Mouse (Mus musculus) embryonic facial prominence, embryonic 14.5 days (tissue): ENCODE results near the gene Gm49325. TPM values are rescaled to one million over a fixed set of nuclear protein-coding genes. Genes with fewer than 3 reads are reported as not detected.

Source experiments
- ATAC-seq: fragments of 200-750 bp; cut with Nextera tagmentation; 2 replicates; pipeline ENCODE4 v1.8.0; 2017; ENCODE audit warnings: low read depth, moderate number of reproducible peaks, moderate TSS enrichment
- DNase-seq: peaks from one replicate; pipeline ENCODE4 v3.0.0-alpha.2; 2015; ENCODE audit warnings: low spot score
- H3K27ac ChIP-seq: fragments of 300-500 bp; sonication (generic); replicated peaks from 2 replicates; pipeline ENCODE4 v1.5.1; 2014; ENCODE audit warnings: low read depth, mild to moderate bottlenecking, low read length, moderate library complexity
- H3K27me3 ChIP-seq: fragments of 300-500 bp; sonication (generic); replicated peaks from 2 replicates; pipeline ENCODE4 v1.6.1; 2014; ENCODE audit warnings: low read length; ENCODE audit not compliant: control insufficient read depth, insufficient read depth
- H3K36me3 ChIP-seq: fragments of 300-500 bp; sonication (generic); 2 replicates; pipeline ENCODE4 v1.6.1; 2014; ENCODE audit warnings: low read length, mixed read lengths; ENCODE audit not compliant: control insufficient read depth, insufficient read depth
- H3K4me1 ChIP-seq: fragments of 300-500 bp; sonication (generic); 2 replicates; pipeline ENCODE4 v1.6.1; 2014; ENCODE audit warnings: antibody characterized with exemption, low read length; ENCODE audit not compliant: control insufficient read depth, insufficient read depth
- H3K4me2 ChIP-seq: fragments of 300-500 bp; sonication (generic); 2 replicates; pipeline ENCODE4 v1.6.1; 2014; ENCODE audit warnings: low read depth, mild to moderate bottlenecking, low read length, moderate library complexity, mixed read lengths
- H3K4me3 ChIP-seq: fragments of 300-500 bp; sonication (generic); 2 replicates; pipeline ENCODE4 v1.5.1; 2014; ENCODE audit warnings: low read depth, mild to moderate bottlenecking, low read length
- H3K9ac ChIP-seq: fragments of 300-500 bp; sonication (generic); 2 replicates; pipeline ENCODE4 v1.6.1; 2014; ENCODE audit warnings: low read depth, mild to moderate bottlenecking, low read length, moderate library complexity, mixed read lengths
- H3K9me3 ChIP-seq: fragments of 300-500 bp; sonication (generic); 2 replicates; pipeline ENCODE4 v1.6.1; 2016; ENCODE audit warnings: low read length; ENCODE audit not compliant: control insufficient read depth
- WGBS: fragments of 180-500 bp; shearing (Covaris S2); extraction: QIAGEN DNeasy Blood & Tissue Kit; methylation state at CpG from one replicate; pipeline ENCODE4 v1.1.7; 2014; 5-methylcytosine and 5-hydroxymethylcytosine counted together
- polyA plus RNA-seq: library from polyadenylated mRNA; unstranded; fragments of >200 nt; fragmentation: Nextera tagmentation; extraction: Ambion mirVana; gene quantifications from 2 replicates; pipeline ENCODE4 v1.2.1, GENCODE M21; 2014

Gm49325 gene
- polyA plus RNA-seq, 1 experiment from 2014 or later, result 4.1 TPM

DNA sequence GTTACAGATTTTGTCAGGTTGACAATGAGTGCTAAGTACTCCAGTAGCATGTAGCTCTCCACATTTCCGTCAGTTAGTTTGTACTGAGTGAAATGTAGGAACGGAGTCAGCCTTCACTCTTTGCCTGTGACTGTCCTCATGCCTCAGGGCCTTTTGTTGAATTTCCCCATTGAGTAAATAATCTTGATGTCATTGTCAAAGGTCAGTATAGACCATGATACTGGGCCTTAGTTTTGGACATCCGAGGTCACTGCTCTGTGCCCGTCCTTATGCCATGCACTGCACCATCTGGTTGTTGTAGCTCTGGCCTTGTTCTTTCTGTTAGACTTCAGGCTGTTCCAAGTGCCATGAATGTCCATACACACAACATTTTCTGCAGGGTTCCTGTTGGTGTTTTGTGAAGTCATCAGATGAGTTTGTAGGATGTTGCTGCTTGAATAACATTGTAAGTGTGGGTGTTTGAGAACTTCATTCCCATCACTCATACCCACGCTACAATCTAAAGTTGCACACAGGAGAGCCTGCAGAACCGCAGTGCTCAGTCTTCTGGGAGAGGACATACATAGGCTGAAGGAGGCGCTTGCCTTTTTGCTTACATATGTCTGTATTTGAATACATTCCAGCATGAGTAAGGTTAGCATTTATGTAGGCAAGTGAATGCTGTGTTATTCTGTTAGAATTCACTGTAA, 30.4 kb downstream of the Gm49325 start:
- no peak overlapping the region for H3K4me3 ChIP-seq
- ATAC-seq, result no peak
- no peaks in the 10 kb centered on the region for H3K27me3 ChIP-seq
- peaks cover 61% of the 10 kb centered on the region for H3K36me3 ChIP-seq
- no peak overlapping the region for H3K27ac ChIP-seq
- H3K4me1 ChIP-seq, result no peaks in the 10 kb centered on the region
- no peak overlapping the region for H3K4me2 ChIP-seq
- no peak overlapping the region for H3K9ac ChIP-seq
- DNase-seq, result no peak
- 88% methylated on average over 7 of the region's 7 CpGs for WGBS
- no peaks in the 10 kb centered on the region for H3K9me3 ChIP-seq

DNA sequence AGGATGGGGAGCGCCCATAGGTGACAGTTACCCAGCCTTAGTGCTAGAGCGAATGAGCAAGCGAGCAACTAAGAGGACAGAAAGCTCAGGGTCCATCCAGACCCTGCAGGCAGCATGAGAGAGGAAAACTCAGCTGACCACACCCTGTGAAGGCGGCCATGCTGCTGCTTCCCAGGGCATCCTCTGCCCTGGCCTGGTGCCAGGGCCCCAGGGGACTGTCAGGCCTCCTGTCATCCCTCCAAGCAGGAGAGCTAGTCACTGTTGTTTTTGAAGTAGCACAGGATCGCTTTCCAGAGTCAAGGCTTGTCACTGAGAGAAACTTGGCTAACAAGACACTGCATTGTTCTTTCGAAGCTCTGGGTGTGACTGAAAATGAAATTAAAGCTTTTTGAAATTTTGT, 33.0 kb downstream of the Gm49325 start:
- 79% methylated on average over 6 of the region's 6 CpGs for WGBS
- H3K9me3 ChIP-seq, result no peaks in the 10 kb centered on the region
- ATAC-seq (no peak), DNase-seq (peak; percentile 45)
- H3K36me3 ChIP-seq, result peaks cover 60% of the 10 kb centered on the region
- H3K4me1 ChIP-seq, result no peaks in the 10 kb centered on the region
- H3K4me2 ChIP-seq, result no peak overlapping the region
- no peaks in the 10 kb centered on the region for H3K27me3 ChIP-seq
- H3K9ac ChIP-seq, result no peak overlapping the region
- no peak overlapping the region for H3K27ac ChIP-seq
- H3K4me3 ChIP-seq, result no peak overlapping the region

DNA sequence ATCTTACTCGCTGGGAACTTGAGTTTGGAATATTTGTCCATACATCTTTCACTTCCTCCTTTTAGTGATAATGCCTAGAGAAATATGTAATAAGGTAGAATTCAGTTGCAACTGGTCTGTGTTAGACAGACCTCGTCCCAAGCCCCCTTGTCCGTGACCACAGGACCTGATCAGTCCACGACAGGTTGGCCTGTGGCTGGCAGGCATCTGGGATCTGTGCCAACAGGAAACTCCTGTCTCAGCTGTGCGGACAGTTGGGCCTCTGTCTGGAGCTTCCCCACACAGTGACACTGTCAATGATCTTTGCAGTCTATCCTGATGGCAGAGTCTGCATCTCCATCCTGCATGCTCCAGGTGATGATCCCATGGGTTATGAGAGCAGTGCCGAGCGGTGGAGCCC, 37.2 kb downstream of the Gm49325 start:
- Histone ChIP-seq H3K4me2 (no peak overlapping the region), H3K36me3 (peaks cover 63% of the 10 kb centered on the region), H3K27ac (no peak overlapping the region), H3K9me3 (no peaks in the 10 kb centered on the region), H3K4me1 (no peaks in the 10 kb centered on the region), H3K4me3 (no peak overlapping the region), H3K27me3 (no peaks in the 10 kb centered on the region), H3K9ac (no peak overlapping the region)
- DNase-seq (no peak), ATAC-seq (no peak)
- 75% methylated on average over 7 of the region's 7 CpGs for WGBS

- no peak overlapping the region for H3K9ac ChIP-seq
- WGBS, result 88% methylated on average over 5 of the region's 5 CpGs
- DNase-seq, result no peak
- H3K4me1 ChIP-seq, result peaks cover 3% of the 10 kb centered on the region; the same call in 1 of the 2 replicates
- peaks cover 56% of the 10 kb centered on the region for H3K36me3 ChIP-seq
- no peak overlapping the region for H3K4me3 ChIP-seq
- H3K4me2 ChIP-seq, result no peak overlapping the region
- H3K9me3 ChIP-seq, result no peaks in the 10 kb centered on the region
- no peak overlapping the region for H3K27ac ChIP-seq
- H3K27me3 ChIP-seq, result no peaks in the 10 kb centered on the region
- ATAC-seq, result no peak
Measured at GRCm38 (mm10) chr10:77645571-77645970, 39.6 kb downstream of the Gm49325 start.

DNA sequence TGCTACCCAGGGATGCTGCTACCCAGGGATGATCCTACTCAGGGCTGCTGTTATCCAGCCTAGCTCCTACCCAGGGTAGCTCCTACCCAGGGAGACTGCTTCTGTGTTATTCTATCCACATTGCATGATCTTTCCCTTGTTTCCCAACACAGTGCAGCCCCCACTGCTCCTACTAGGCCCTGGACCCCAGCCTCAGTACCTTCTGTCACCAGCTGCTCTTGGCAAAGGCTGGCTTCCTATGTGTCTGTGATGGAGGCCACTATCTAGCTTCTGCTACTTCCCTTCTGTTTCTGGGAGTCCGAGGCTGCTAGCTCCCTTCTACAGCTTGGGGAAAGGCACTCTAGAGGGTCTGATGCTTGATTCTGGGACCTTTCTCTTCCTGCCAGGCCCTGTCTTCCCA, 41.5 kb downstream of the Gm49325 start:
- Histone ChIP-seq H3K4me3 (no peak overlapping the region), H3K9ac (no peak overlapping the region), H3K36me3 (peaks cover 41% of the 10 kb centered on the region), H3K4me1 (peaks cover 3% of the 10 kb centered on the region; the same call in 1 of the 2 replicates), H3K9me3 (no peaks in the 10 kb centered on the region), H3K27me3 (no peaks in the 10 kb centered on the region), H3K4me2 (no peak overlapping the region), H3K27ac (no peak overlapping the region)
- 72% methylated on average over 1 of the region's 1 CpGs for WGBS
- ATAC-seq, result no peak
- DNase-seq, result no peak

GRCm38 (mm10) chr10:77647901-77648300, 41.9 kb downstream of the Gm49325 start:
- H3K27me3 ChIP-seq, result no peaks in the 10 kb centered on the region
- H3K27ac ChIP-seq, result no peak overlapping the region
- H3K4me2 ChIP-seq, result no peak overlapping the region
- DNase-seq, result no peak
- no peaks in the 10 kb centered on the region for H3K9me3 ChIP-seq
- no peak overlapping the region for H3K4me3 ChIP-seq
- WGBS, result 84% methylated on average over 7 of the region's 8 CpGs
- H3K9ac ChIP-seq, result no peak overlapping the region
- H3K36me3 ChIP-seq, result peaks cover 37% of the 10 kb centered on the region
- no peak for ATAC-seq
- peaks cover 3% of the 10 kb centered on the region; the same call in 1 of the 2 replicates for H3K4me1 ChIP-seq

DNA sequence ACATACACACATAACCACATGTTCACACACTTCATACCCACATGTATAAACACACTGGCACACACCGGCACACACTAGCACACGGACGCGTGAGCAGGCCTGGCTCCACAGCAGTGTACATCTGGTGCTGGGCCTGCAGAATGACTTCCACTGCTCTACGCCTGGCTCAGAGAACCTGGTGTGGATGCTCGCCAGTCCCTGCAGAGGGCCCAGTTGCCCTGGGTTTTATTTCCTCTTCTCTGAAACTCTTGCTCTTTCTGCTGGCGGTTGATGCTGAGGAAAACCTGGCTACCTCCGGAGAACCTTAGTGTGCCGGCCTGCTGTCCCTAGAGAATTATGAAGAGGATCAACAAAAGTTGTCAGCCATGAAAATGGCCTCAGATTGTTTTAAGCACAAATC, 46.0 kb downstream of the Gm49325 start:
- DNase-seq (no peak), ATAC-seq (no peak)
- Histone ChIP-seq H3K9me3 (no peaks in the 10 kb centered on the region), H3K27me3 (no peaks in the 10 kb centered on the region), H3K4me2 (no peak overlapping the region), H3K27ac (no peak overlapping the region), H3K36me3 (no peaks in the 10 kb centered on the region; the same call in 1 of the 2 replicates), H3K4me3 (no peak overlapping the region), H3K4me1 (peaks cover 3% of the 10 kb centered on the region; the same call in 1 of the 2 replicates), H3K9ac (no peak overlapping the region)
- WGBS, result 79% methylated on average over 9 of the region's 9 CpGs

DNA sequence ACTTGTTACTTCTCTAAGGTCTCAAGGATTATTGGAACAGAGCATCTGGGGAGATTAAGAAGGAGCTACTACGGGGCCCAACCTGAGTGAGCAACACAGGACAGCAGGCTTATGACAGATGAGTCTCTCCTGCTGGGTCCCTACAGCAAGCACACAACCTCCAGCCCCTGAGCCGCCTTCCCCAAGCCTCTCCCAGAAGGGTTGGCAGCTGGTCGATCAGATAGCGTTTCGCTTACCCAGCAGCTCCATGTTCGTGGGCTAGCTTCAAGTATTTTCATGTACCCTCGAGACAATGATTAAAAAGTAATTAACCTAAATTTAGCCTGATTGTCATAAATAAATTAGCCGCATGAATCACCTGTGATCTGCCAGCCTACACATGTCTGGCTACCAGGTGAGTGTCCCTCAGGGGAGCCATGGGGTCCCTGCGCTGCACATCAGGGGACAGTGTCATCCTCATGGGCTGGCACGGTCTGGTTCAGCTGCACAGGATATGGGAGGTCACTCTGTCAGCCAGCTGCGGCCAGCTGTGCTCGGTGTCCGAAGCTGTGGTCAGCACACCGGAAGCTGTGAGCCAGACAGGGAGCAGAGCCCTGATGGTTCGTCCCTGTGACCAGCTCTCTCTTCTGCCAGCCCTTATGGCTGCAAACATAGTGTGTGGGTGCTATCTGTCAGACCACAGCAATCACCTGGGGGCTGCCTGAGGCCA, 52.4 kb downstream of the Gm49325 start:
- no peaks in the 10 kb centered on the region for H3K9me3 ChIP-seq
- ATAC-seq, result no peak
- no peak overlapping the region for H3K9ac ChIP-seq
- no peak overlapping the region for H3K27ac ChIP-seq
- H3K4me2 ChIP-seq, result no peak overlapping the region
- no peak for DNase-seq
- no peak overlapping the region for H3K4me3 ChIP-seq
- H3K4me1 ChIP-seq, result no peaks in the 10 kb centered on the region
- H3K36me3 ChIP-seq, result no peaks in the 10 kb centered on the region
- no peaks in the 10 kb centered on the region for H3K27me3 ChIP-seq
- 61% methylated on average over 15 of the region's 15 CpGs for WGBS
